Mouse (Mus musculus) macrophage (primary cell): ENCODE results near the gene Eif3j1. TPM values are rescaled to one million over a fixed set of nuclear protein-coding genes. Genes with fewer than 3 reads are reported as not detected.
"Not testable (repeated sequence)": the region's sequence is repeated elsewhere in the genome, so short reads cannot be mapped to it uniquely, and the experiment has no call there.

Source experiments
- H3K27ac ChIP-seq: fragments of 350-480 bp; formaldehyde crosslinking; 2 replicates; pipeline ENCODE4 v1.9.0; 2021
- H3K36me3 ChIP-seq: fragments of 350-480 bp; formaldehyde crosslinking; 2 replicates; pipeline ENCODE4 v1.9.0; 2021; ENCODE audit errors: inconsistent target
- H3K4me3 ChIP-seq: fragments of 350-480 bp; formaldehyde crosslinking; 2 replicates; pipeline ENCODE4 v1.9.0; 2021; ENCODE audit errors: inconsistent target
- H3K79me2 ChIP-seq: fragments of 350-480 bp; formaldehyde crosslinking; 2 replicates; pipeline ENCODE4 v1.9.0; 2021; ENCODE audit errors: inconsistent target
- WGBS: methylation state at CpG from one replicate; pipeline ENCODE4 v1.1.7; 2026; ENCODE audit warnings: inconsistent platforms; ENCODE audit not compliant: missing documents; 5-methylcytosine and 5-hydroxymethylcytosine counted together
- polyA plus RNA-seq: library from polyadenylated mRNA; stranded (reverse); fragments of 250-400 nt; gene quantifications from 3 replicates; pipeline ENCODE4 v1.2.4, GENCODE M21; 2018; ENCODE audit warnings: inconsistent platforms
- total RNA-seq, 78 experiments: library from RNA; depleted of rRNA; stranded (reverse); fragments of 250-400 nt; gene quantifications; 1 replicate in 9 of 78; 2 replicates in 24 of 78; 3 replicates in 43 of 78; 4 replicates in 2 of 78; pipeline ENCODE4 v1.2.4; 2018; ENCODE audit warnings: inconsistent platforms in 56 of 78

The Eif3j1 gene
- 10 to 100 TPM; 17.4 to 51.4 (median 31.1) TPM for total RNA-seq (2018; cell fraction: chromatin; rRNA removed)
- 10 to 100 TPM; 10.4 to 19.7 (median 15.3) TPM for total RNA-seq (2018; cell fraction: cytosol; rRNA removed)
- 10 to 100 TPM; 15.4 to 51.1 (median 24.0) TPM for total RNA-seq (2018; cell fraction: nucleus; rRNA removed)
- 11.3 to 29.7 TPM (median 23.0 TPM) in 3 replicates for polyA plus RNA-seq

- no peaks in the 10 kb centered on the region for H3K36me3 ChIP-seq
- under 1% methylated on average over 50 of the region's 67 CpGs for WGBS
Observed at GRCm38 (mm10) chr2:122027862-122028755, at the start of gene Eif3j1. Gene Eif3j1, plus strand, starts transcription at chr2:122028546.

GRCm38 (mm10) chr2:121995738-121996137 lies 32.6 kb upstream of the Eif3j1 start:
- 91% methylated on average over 1 of the region's 1 CpGs for WGBS

More at GRCm38 (mm10) chr2:122027862-122028755, at the start of gene Eif3j1:
- Histone ChIP-seq H3K79me2 (peaks cover 41% of the 10 kb centered on the region), H3K27ac (peak within 1 kb of the TSS; percentile 87), H3K4me3 (peak within 1 kb of the TSS; percentile 66)

GRCm38 (mm10) chr2:122008832-122009231 lies 19.5 kb upstream of the Eif3j1 start:
- peaks cover 12% of the 10 kb centered on the region; the same call in 1 of the 2 replicates for H3K36me3 ChIP-seq
- no peaks in the 10 kb centered on the region for H3K79me2 ChIP-seq
- WGBS: 85% methylated on average over 3 of the region's 3 CpGs
- no peak overlapping the region for H3K4me3 ChIP-seq
- H3K27ac ChIP-seq: no peak overlapping the region

More at GRCm38 (mm10) chr2:121995738-121996137, 32.6 kb upstream of the Eif3j1 start:
- H3K4me3 ChIP-seq: no peak overlapping the region
- peaks cover 15% of the 10 kb centered on the region; the same call in 1 of the 2 replicates for H3K36me3 ChIP-seq
- no peak overlapping the region for H3K27ac ChIP-seq
- no peaks in the 10 kb centered on the region for H3K79me2 ChIP-seq

GRCm38 (mm10) chr2:122011441-122011840 lies 16.9 kb upstream of the Eif3j1 start:
- WGBS: 36% methylated on average over 7 of the region's 7 CpGs
- H3K4me3 ChIP-seq: no peak overlapping the region
- H3K27ac ChIP-seq: no peak overlapping the region
- H3K79me2 ChIP-seq: no peaks in the 10 kb centered on the region
- peaks cover 9% of the 10 kb centered on the region; the same call in 1 of the 2 replicates for H3K36me3 ChIP-seq

GRCm38 (mm10) chr2:122018705-122019104 lies 9.6 kb upstream of the Eif3j1 start:
- H3K36me3 ChIP-seq: no peaks in the 10 kb centered on the region
- WGBS: 100% methylated on average over 1 of the region's 1 CpGs
- H3K27ac ChIP-seq: no peak overlapping the region
- H3K4me3 ChIP-seq: no peak overlapping the region
- H3K79me2 ChIP-seq: no peaks in the 10 kb centered on the region

GRCm38 (mm10) chr2:122022284-122022683 lies 6.1 kb upstream of the Eif3j1 start:
- Histone ChIP-seq H3K27ac (no peak overlapping the region), H3K36me3 (no peaks in the 10 kb centered on the region), H3K79me2 (no peaks in the 10 kb centered on the region), H3K4me3 (no peak overlapping the region)
- 56% methylated on average over 2 of the region's 2 CpGs for WGBS

GRCm38 (mm10) chr2:122027091-122027490 lies 1.3 kb upstream of the Eif3j1 start:
- H3K36me3 ChIP-seq, H3K27ac ChIP-seq: not testable (repeated sequence)
- H3K4me3 ChIP-seq: peak overlapping the region; percentile 66; the same call in 1 of the 2 replicates
- WGBS: 96% methylated on average over 10 of the region's 10 CpGs
- H3K79me2 ChIP-seq: peaks cover 31% of the 10 kb centered on the region

- Histone ChIP-seq H3K27ac (peak overlapping the region; percentile 24; the same call in 1 of the 2 replicates), H3K4me3 (peak overlapping the region; percentile 56)
- under 1% methylated on average over 67 of the region's 71 CpGs for WGBS
Observed at GRCm38 (mm10) chr2:122028756-122029700, 682 bp downstream of the Eif3j1 start.

GRCm38 (mm10) chr2:122031970-122032369 lies 3.6 kb downstream of the Eif3j1 start:
- H3K36me3 ChIP-seq: peaks cover 7% of the 10 kb centered on the region; the same call in 1 of the 2 replicates
- peaks cover 80% of the 10 kb centered on the region for H3K79me2 ChIP-seq
- WGBS: 56% methylated on average over 2 of the region's 6 CpGs
- no peak overlapping the region for H3K4me3 ChIP-seq
- H3K27ac ChIP-seq: no peak overlapping the region

More at GRCm38 (mm10) chr2:122028756-122029700, 682 bp downstream of the Eif3j1 start:
- Histone ChIP-seq H3K79me2 (peaks cover 50% of the 10 kb centered on the region), H3K36me3 (no peaks in the 10 kb centered on the region)

- Histone ChIP-seq H3K4me3 (no peak overlapping the region), H3K79me2 (peaks cover 100% of the 10 kb centered on the region), H3K27ac (no peak overlapping the region), H3K36me3 (peaks cover 9% of the 10 kb centered on the region; the same call in 1 of the 2 replicates)
- WGBS: 97% methylated on average over 3 of the region's 3 CpGs
Observed at GRCm38 (mm10) chr2:122036064-122036463, 7.7 kb downstream of the Eif3j1 start.

GRCm38 (mm10) chr2:122043926-122044325 lies 15.6 kb downstream of the Eif3j1 start:
- H3K79me2 ChIP-seq: peaks cover 40% of the 10 kb centered on the region
- H3K4me3 ChIP-seq: no peak overlapping the region
- no peak overlapping the region for H3K27ac ChIP-seq
- peaks cover 28% of the 10 kb centered on the region for H3K36me3 ChIP-seq

- Histone ChIP-seq H3K36me3 (peaks cover 61% of the 10 kb centered on the region), H3K79me2 (no peaks in the 10 kb centered on the region; the same call in 1 of the 2 replicates), H3K27ac (no peak overlapping the region), H3K4me3 (no peak overlapping the region)
- 95% methylated on average over 11 of the region's 11 CpGs for WGBS
Observed at GRCm38 (mm10) chr2:122059365-122060115, 31.2 kb downstream of the Eif3j1 start.

GRCm38 (mm10) chr2:122065200-122065969 lies 37.0 kb downstream of the Eif3j1 start:
- WGBS: 59% methylated on average over 14 of the region's 14 CpGs
- Histone ChIP-seq H3K36me3 (peaks cover 70% of the 10 kb centered on the region), H3K79me2 (no peaks in the 10 kb centered on the region; the same call in 1 of the 2 replicates), H3K4me3 (no peak overlapping the region), H3K27ac (no peak overlapping the region)
